Mouse (Mus musculus): ENCODE measurements around the gene Tsks. TPM values are rescaled to one million over a fixed set of nuclear protein-coding genes. Genes with fewer than 3 reads are reported as not detected.

Tsks gene
- polyA plus RNA-seq, 1 experiment from 2014 or later: 0.11 TPM

DNA sequence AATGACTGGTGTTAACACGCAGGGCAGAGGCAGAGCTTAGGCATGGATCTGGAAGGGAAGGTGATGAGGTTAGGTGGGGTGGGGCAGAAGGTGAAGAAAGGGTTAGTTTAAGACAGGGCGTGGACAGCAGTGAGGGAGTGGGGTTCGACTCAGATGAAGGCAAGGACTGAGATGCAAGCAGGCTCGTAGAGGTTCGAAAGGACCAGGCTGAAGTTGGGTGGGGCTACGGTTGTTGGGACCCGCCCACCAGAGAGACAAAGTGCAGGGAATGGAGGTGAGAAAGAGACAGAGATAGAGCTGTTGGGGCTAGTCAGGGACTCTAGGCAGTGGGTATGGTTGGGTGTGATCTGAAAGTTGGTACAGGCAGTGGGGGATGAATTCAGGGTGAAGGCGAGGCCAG lies 19.3 kb downstream of the Tsks start:
- H3K36me3 ChIP-seq: peaks cover 74% of the 10 kb centered on the region
- H3K4me2 ChIP-seq: no peak overlapping the region

GRCm38 (mm10) chr7:44962831-44963230 lies 19.8 kb downstream of the Tsks start:
- H3K27me3 ChIP-seq: no peaks in the 10 kb centered on the region
- no peak overlapping the region for H3K4me3 ChIP-seq (replicated peaks)
- no peak overlapping the region for H3K4me2 ChIP-seq
- H3K9me3 ChIP-seq: no peaks in the 10 kb centered on the region
- no peaks in the 10 kb centered on the region for H3K4me1 ChIP-seq (replicated peaks)
- peaks cover 77% of the 10 kb centered on the region for H3K36me3 ChIP-seq
- H3K9ac ChIP-seq (replicated peaks): no peak overlapping the region
- no peak overlapping the region for H3K27ac ChIP-seq
- no peak for ATAC-seq (ENCODE audit: insufficient number of reproducible peaks, insufficient read depth, low FRiP score, low TSS enrichment, low read depth)
- WGBS: 87% methylated on average over 5 of the region's 5 CpGs

More for the DNA sequence above, 19.3 kb downstream of the Tsks start:
- no peaks in the 10 kb centered on the region for H3K27me3 ChIP-seq
- no peak for ATAC-seq (ENCODE audit: insufficient number of reproducible peaks, insufficient read depth, low FRiP score, low TSS enrichment, low read depth)
- H3K4me3 ChIP-seq (replicated peaks): no peak overlapping the region
- no peaks in the 10 kb centered on the region for H3K4me1 ChIP-seq (replicated peaks)
- H3K9me3 ChIP-seq: no peaks in the 10 kb centered on the region
- H3K9ac ChIP-seq (replicated peaks): 0 out of 2 replicates have a peak overlapping the region, but pooled peaks have one; percentile 18
- no peak overlapping the region for H3K27ac ChIP-seq
- whole genome bisulfite sequencing: 67% methylated on average over 8 of the region's 8 CpGs

- Histone ChIP-seq H3K27me3 (no peaks in the 10 kb centered on the region), H3K4me2 (no peak overlapping the region), H3K27ac (no peak overlapping the region), H3K9me3 (no peaks in the 10 kb centered on the region), H3K36me3 (peaks cover 72% of the 10 kb centered on the region), H3K4me3 (replicated peaks) (no peak overlapping the region), H3K4me1 (replicated peaks) (peaks cover 4% of the 10 kb centered on the region; the same call in 1 of the 2 replicates), H3K9ac (replicated peaks) (no peak overlapping the region)
- ATAC-seq (ENCODE audit: insufficient number of reproducible peaks, insufficient read depth, low FRiP score, low TSS enrichment, low read depth): no peak
- WGBS: 96% methylated on average over 13 of the region's 13 CpGs
Observed at GRCm38 (mm10) chr7:44964990-44965389, 22.0 kb downstream of the Tsks start.

GRCm38 (mm10) chr7:44965975-44966374 lies 23.0 kb downstream of the Tsks start:
- 77% methylated on average over 7 of the region's 7 CpGs for WGBS
- Histone ChIP-seq H3K9me3 (no peaks in the 10 kb centered on the region), H3K27me3 (no peaks in the 10 kb centered on the region), H3K4me3 (replicated peaks) (no peak overlapping the region), H3K9ac (replicated peaks) (no peak overlapping the region), H3K4me2 (no peak overlapping the region), H3K36me3 (peaks cover 65% of the 10 kb centered on the region), H3K4me1 (replicated peaks) (peaks cover 7% of the 10 kb centered on the region), H3K27ac (no peak overlapping the region)
- ATAC-seq (ENCODE audit: insufficient number of reproducible peaks, insufficient read depth, low FRiP score, low TSS enrichment, low read depth): no peak

- Histone ChIP-seq H3K9me3 (no peaks in the 10 kb centered on the region), H3K27ac (no peak overlapping the region), H3K36me3 (peaks cover 58% of the 10 kb centered on the region), H3K4me1 (replicated peaks) (peaks cover 13% of the 10 kb centered on the region), H3K9ac (replicated peaks) (no peak overlapping the region), H3K27me3 (no peaks in the 10 kb centered on the region), H3K4me3 (replicated peaks) (no peak overlapping the region), H3K4me2 (no peak overlapping the region)
- no peak for ATAC-seq (ENCODE audit: insufficient number of reproducible peaks, insufficient read depth, low FRiP score, low TSS enrichment, low read depth)
- WGBS: 74% methylated on average over 15 of the region's 15 CpGs
Observed at GRCm38 (mm10) chr7:44966638-44967037, 23.6 kb downstream of the Tsks start.

- 0% methylated on average over 36 of the region's 36 CpGs for WGBS
- H3K4me2 ChIP-seq: peak overlapping the region; percentile 81
- peaks cover 30% of the 10 kb centered on the region for H3K36me3 ChIP-seq
- H3K27me3 ChIP-seq: no peaks in the 10 kb centered on the region
- H3K9me3 ChIP-seq: no peaks in the 10 kb centered on the region
- peak overlapping the region; percentile 92 for H3K27ac ChIP-seq
- ATAC-seq (ENCODE audit: insufficient number of reproducible peaks, insufficient read depth, low FRiP score, low TSS enrichment, low read depth): peak; percentile 94
- peaks cover 28% of the 10 kb centered on the region for H3K4me1 ChIP-seq (replicated peaks)
- H3K4me3 ChIP-seq (replicated peaks): peak overlapping the region; percentile 55
- peak overlapping the region; percentile 72 for H3K9ac ChIP-seq (replicated peaks)
Observed at GRCm38 (mm10) chr7:44970231-44970691, 27.3 kb downstream of the Tsks start.

DNA sequence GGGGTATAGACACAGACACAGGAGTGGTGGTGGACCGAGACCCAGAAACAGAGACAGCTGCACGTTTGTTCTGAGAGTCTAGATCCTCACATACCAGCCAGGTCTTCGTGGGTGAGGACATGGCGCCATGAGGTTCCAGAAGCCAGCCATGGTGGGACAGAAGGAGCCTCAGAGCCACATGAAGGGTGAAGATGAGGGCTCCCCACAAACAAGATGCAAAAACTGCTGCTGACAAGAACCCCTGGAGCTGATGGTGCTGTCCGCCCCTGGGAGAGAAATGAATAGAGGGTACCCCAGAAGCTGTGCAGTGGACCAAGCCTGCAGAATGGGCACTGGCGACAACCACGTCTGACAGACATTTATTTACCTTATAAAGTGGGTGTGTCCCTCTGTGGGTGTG lies 28.1 kb downstream of the Tsks start:
- Histone ChIP-seq H3K4me1 (replicated peaks) (peaks cover 32% of the 10 kb centered on the region), H3K4me2 (peak overlapping the region; percentile 81), H3K27me3 (no peaks in the 10 kb centered on the region), H3K9ac (replicated peaks) (peak overlapping the region; percentile 72), H3K27ac (peak overlapping the region; percentile 92; the same call in 1 of the 2 replicates), H3K4me3 (replicated peaks) (peak overlapping the region; percentile 55), H3K36me3 (peaks cover 30% of the 10 kb centered on the region), H3K9me3 (no peaks in the 10 kb centered on the region)
- ATAC-seq (ENCODE audit: insufficient number of reproducible peaks, insufficient read depth, low FRiP score, low TSS enrichment, low read depth): no peak
- 76% methylated on average over 7 of the region's 7 CpGs for WGBS

- H3K4me3 ChIP-seq (replicated peaks): peak overlapping the region; percentile 56
- no peaks in the 10 kb centered on the region for H3K27me3 ChIP-seq
- no peak for ATAC-seq (ENCODE audit: insufficient number of reproducible peaks, insufficient read depth, low FRiP score, low TSS enrichment, low read depth)
- no peaks in the 10 kb centered on the region for H3K9me3 ChIP-seq
- WGBS: 44% methylated on average over 14 of the region's 14 CpGs
- peaks cover 36% of the 10 kb centered on the region for H3K36me3 ChIP-seq
- H3K4me1 ChIP-seq (replicated peaks): peaks cover 32% of the 10 kb centered on the region
- peak overlapping the region; percentile 52 for H3K9ac ChIP-seq (replicated peaks)
- peak overlapping the region; percentile 80 for H3K4me2 ChIP-seq
- peak overlapping the region; percentile 81 for H3K27ac ChIP-seq
Observed at GRCm38 (mm10) chr7:44973415-44974130, 30.6 kb downstream of the Tsks start.

GRCm38 (mm10) chr7:44974383-44975116 lies 31.5 kb downstream of the Tsks start, which contains the start of gene Cpt1c:
Gene Cpt1c, minus strand, starts transcription at chr7:44974851.
- Histone ChIP-seq H3K4me2 (peak within 1 kb of the TSS; percentile 80), H3K4me1 (replicated peaks) (peaks cover 31% of the 10 kb centered on the region), H3K27me3 (no peaks in the 10 kb centered on the region), H3K36me3 (peaks cover 46% of the 10 kb centered on the region), H3K9me3 (no peaks in the 10 kb centered on the region), H3K27ac (peak within 1 kb of the TSS; percentile 81), H3K9ac (replicated peaks) (peak within 1 kb of the TSS; percentile 52), H3K4me3 (replicated peaks) (peak within 1 kb of the TSS; percentile 56)
- ATAC-seq (ENCODE audit: insufficient number of reproducible peaks, insufficient read depth, low FRiP score, low TSS enrichment, low read depth): peak; percentile 16; the same call in 1 of the 2 replicates
- WGBS: 2% methylated on average over 22 of the region's 22 CpGs

- Histone ChIP-seq H3K36me3 (peaks cover 51% of the 10 kb centered on the region), H3K9ac (replicated peaks) (no peak overlapping the region), H3K4me1 (replicated peaks) (peaks cover 28% of the 10 kb centered on the region), H3K27me3 (no peaks in the 10 kb centered on the region), H3K4me3 (replicated peaks) (0 out of 2 replicates have a peak overlapping the region, but pooled peaks have one; percentile 1), H3K4me2 (peak overlapping the region; percentile 80), H3K9me3 (no peaks in the 10 kb centered on the region), H3K27ac (peak overlapping the region; percentile 81)
- ATAC-seq (ENCODE audit: insufficient number of reproducible peaks, insufficient read depth, low FRiP score, low TSS enrichment, low read depth): no peak
- 27% methylated on average over 6 of the region's 6 CpGs for WGBS
Observed at GRCm38 (mm10) chr7:44975117-44975419, 32.1 kb downstream of the Tsks start.

- no peaks in the 10 kb centered on the region for H3K9me3 ChIP-seq
- no peak overlapping the region for H3K4me2 ChIP-seq
- ATAC-seq (ENCODE audit: insufficient number of reproducible peaks, insufficient read depth, low FRiP score, low TSS enrichment, low read depth): no peak
- no peaks in the 10 kb centered on the region for H3K27me3 ChIP-seq
- H3K4me1 ChIP-seq (replicated peaks): peaks cover 14% of the 10 kb centered on the region
- H3K36me3 ChIP-seq: peaks cover 81% of the 10 kb centered on the region
- H3K4me3 ChIP-seq (replicated peaks): no peak overlapping the region
- WGBS: 90% methylated on average over 3 of the region's 3 CpGs
- H3K27ac ChIP-seq: no peak overlapping the region
- no peak overlapping the region for H3K9ac ChIP-seq (replicated peaks)
Observed at GRCm38 (mm10) chr7:44978300-44978699, 35.3 kb downstream of the Tsks start.
